ENCODE assay signal across 17 mouse cellular contexts in genomic region chr9:35399896-35400295, GRCm38 (mm10).
"Had no signal": no experiment of that assay in that cellular context is flagged by ENCODE, and none has a peak within 500 bp of the region (broad histone marks: within the 10 kb centered on the region; RNA-seq: fewer than 3 reads in every experiment).

No protein-coding gene starts in this region.

- DNase-seq: kidney, adult 18-20 months; kidney, adult 9 months; kidney, postnatal 25 days; layer of hippocampus, adult 9-11 months; liver, embryonic 13.5 days; lung, embryonic 14.5 days; midbrain, embryonic 14.5 days; retina, postnatal 1 day; right cerebral cortex, postnatal 25 days; spleen, adult 18-20 months; thymus, postnatal 4 days had no signal

- H3K4me3 ChIP-seq: layer of hippocampus, adult 2 months; liver, embryonic 13.5 days; neural tube, embryonic 12.5 days; neural tube, embryonic 15.5 days; stomach, embryonic 15.5 days had no signal

- ATAC-seq: lung, postnatal 0 days had no signal

- H3K36me3 ChIP-seq: liver, embryonic 13.5 days; neural tube, embryonic 12.5 days; neural tube, embryonic 15.5 days; stomach, embryonic 15.5 days had no signal

- H3K27me3 ChIP-seq: stomach, embryonic 15.5 days had no signal

- H3K27ac ChIP-seq: kidney, postnatal 0 days; layer of hippocampus, adult 2 months; liver, embryonic 13.5 days; neural tube, embryonic 12.5 days; neural tube, embryonic 15.5 days; stomach, embryonic 15.5 days had no signal

- H3K4me2 ChIP-seq: lung, embryonic 14.5 days; neural tube, embryonic 15.5 days; stomach, embryonic 15.5 days had no signal

- H3K9ac ChIP-seq: liver, embryonic 13.5 days; lung, embryonic 14.5 days; neural tube, embryonic 12.5 days; neural tube, embryonic 15.5 days; stomach, embryonic 15.5 days had no signal

- H3K9me3 ChIP-seq: liver, embryonic 13.5 days; neural tube, embryonic 12.5 days; neural tube, embryonic 15.5 days; stomach, embryonic 15.5 days had no signal

- H3K4me1 ChIP-seq: liver, embryonic 13.5 days had no signal
